Mouse (Mus musculus) adipocyte (in vitro differentiated cells): ENCODE measurements at regions not wholly inside any gene's neighbourhood (a gene's known extent, or its start where the extent isn't known, plus 50 kb on each side); places are given as distances from the start of the nearest gene placed in this dataset.

Source experiments
- DNase-seq: peaks from one replicate; pipeline ENCODE4 v3.0.0-alpha.2; 2016; ENCODE audit warnings: low spot score

- no peak for DNase-seq
Measured at GRCm38 (mm10) chr13:116619105-116619504, 309.6 kb upstream of the Isl1 start.

- no peak for DNase-seq
Measured at GRCm38 (mm10) chr13:116596346-116596745, 286.9 kb upstream of the Isl1 start.

- DNase-seq = no peak
Measured at GRCm38 (mm10) chr13:116595512-116595911, 286.0 kb upstream of the Isl1 start.

- DNase-seq = no peak
Measured at GRCm38 (mm10) chr13:116575958-116576335, 266.5 kb upstream of the Isl1 start.

- DNase-seq = no peak
Measured at GRCm38 (mm10) chr13:116575274-116575957, 265.9 kb upstream of the Isl1 start.

- DNase-seq = no peak
Measured at GRCm38 (mm10) chr13:116555053-116555452, 245.6 kb upstream of the Isl1 start.

GRCm38 (mm10) chr13:116535211-116535610 lies 225.7 kb upstream of the Isl1 start:
- no peak for DNase-seq

GRCm38 (mm10) chr13:116533163-116533562 lies 223.7 kb upstream of the Isl1 start:
- no peak for DNase-seq

GRCm38 (mm10) chr13:116528289-116528688 lies 218.8 kb upstream of the Isl1 start:
- DNase-seq = no peak

- no peak for DNase-seq
Measured at GRCm38 (mm10) chr13:116527037-116527436, 217.5 kb upstream of the Isl1 start.

GRCm38 (mm10) chr13:116523713-116524303 lies 214.3 kb upstream of the Isl1 start:
- DNase-seq = no peak

- DNase-seq = no peak
Measured at GRCm38 (mm10) chr13:116514640-116515311, 205.3 kb upstream of the Isl1 start.

GRCm38 (mm10) chr13:116514256-116514639 lies 204.8 kb upstream of the Isl1 start:
- no peak for DNase-seq

- no peak for DNase-seq
Measured at GRCm38 (mm10) chr13:116512398-116512797, 202.9 kb upstream of the Isl1 start.

GRCm38 (mm10) chr13:116508213-116508811 lies 198.8 kb upstream of the Isl1 start:
- no peak for DNase-seq

- DNase-seq = no peak
Measured at GRCm38 (mm10) chr13:116497659-116498414, 188.3 kb upstream of the Isl1 start.

- DNase-seq = no peak
Measured at GRCm38 (mm10) chr13:116495641-116496040, 186.2 kb upstream of the Isl1 start.

- no peak for DNase-seq
Measured at GRCm38 (mm10) chr13:116489420-116489819, 179.9 kb upstream of the Isl1 start.

GRCm38 (mm10) chr13:116474611-116475010 lies 165.1 kb upstream of the Isl1 start:
- DNase-seq = no peak

- no peak for DNase-seq
Measured at GRCm38 (mm10) chr13:116461757-116462156, 152.3 kb upstream of the Isl1 start.

- peak; percentile 2 for DNase-seq
Measured at GRCm38 (mm10) chr13:116443165-116443955, 133.9 kb upstream of the Isl1 start.
